ENCODE assay signal across 24 mouse cellular contexts in the genomic region with DNA sequence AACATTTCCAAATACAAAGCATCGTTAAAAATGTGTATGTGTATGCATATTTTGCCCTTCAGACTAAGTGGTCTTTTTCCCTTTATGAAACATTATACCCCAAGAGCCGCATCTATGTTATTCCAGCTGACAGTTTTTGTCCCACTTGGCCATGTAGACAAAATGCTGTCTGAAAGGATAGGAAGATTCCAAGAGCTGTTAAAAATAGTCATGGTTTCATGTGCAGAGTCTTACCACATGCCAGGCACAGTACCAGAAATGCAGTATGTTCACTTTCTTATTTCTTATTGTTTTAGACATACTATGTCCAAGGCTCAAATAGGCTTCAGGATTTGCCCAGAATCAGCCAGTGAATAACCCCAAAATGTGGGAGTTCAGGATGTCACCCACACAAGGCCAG. TPM values are rescaled to one million over a fixed set of nuclear protein-coding genes. Genes with fewer than 3 reads are reported as not detected.
A peak's percentile ranks its signal among the peaks of the same experiment; 100 is the strongest.
DNase-seq lines count a peak whose midpoint lies in the region; ATAC-seq and TF ChIP-seq lines count a peak whose summit lies in the region.
"Had no signal": no experiment of that assay in that cellular context is flagged by ENCODE, and none has a peak within 500 bp of the region (broad histone marks: within the 10 kb centered on the region; RNA-seq: fewer than 3 reads in every experiment).

No protein-coding gene starts in this region.

- intact Hi-C loops in heart, postnatal 36 days (cut with DNase I): no loop called here

- 0 out of 2 replicates have a peak, but pooled peaks cover 4% of the 10 kb centered on the region for H3K4me1 ChIP-seq in forebrain, postnatal 0 days (ENCODE audit: insufficient read depth)
- no peaks in the 10 kb centered on the region for H3K4me1 ChIP-seq in forebrain, embryonic 15.5 days

- 61% methylated on average over 2 of the region's 2 CpGs for WGBS in forebrain, postnatal 0 days
- WGBS in forebrain, embryonic 15.5 days: 88% methylated on average over 2 of the region's 2 CpGs

- no peaks in the 10 kb centered on the region; the same call in 1 of the 2 replicates for H3K36me3 ChIP-seq in forebrain, postnatal 0 days (ENCODE audit: insufficient read depth)
- no peaks in the 10 kb centered on the region for H3K36me3 ChIP-seq in forebrain, embryonic 15.5 days
- H3K36me3 ChIP-seq: G1E had no signal

- H3K9ac ChIP-seq in forebrain, postnatal 0 days: no peak overlapping the region
- no peak overlapping the region for H3K9ac ChIP-seq in forebrain, embryonic 15.5 days (replicated peaks)

- no peaks in the 10 kb centered on the region for H3K27me3 ChIP-seq in forebrain, postnatal 0 days (ENCODE audit: insufficient read depth, low read length)
- no peaks in the 10 kb centered on the region for H3K27me3 ChIP-seq in forebrain, embryonic 15.5 days
- H3K27me3 ChIP-seq: Patski had no signal

- DNase-seq in forebrain, postnatal 0 days: peak; percentile 41
- DNase-seq in frontal cortex, postnatal 25 days (ENCODE audit: low spot score in 2 of 2): no peak
- DNase-seq in brain, adult 2 months (ENCODE audit: low read depth, low spot score): peak; percentile 19
- DNase-seq in telencephalon, adult 2 months (ENCODE audit: low read depth, low spot score): peak; percentile 38
- no peak for DNase-seq in heart, postnatal 36 days
- DNase-seq in B cell, adult 2 months: no peak
- DNase-seq: adrenal gland, adult 2 months; adrenal gland, adult 8-10 months; adrenal gland, postnatal 10 days; adrenal gland, postnatal 14 days; adrenal gland, postnatal 25 days; adrenal gland, postnatal 36 days; cerebellum, adult 11 months; cerebellum, adult 11-12 months; cerebellum, adult 18-20 months; cerebellum, adult 2 months had no signal

- no peak for TF ChIP-seq CTCF in forebrain, postnatal 0 days (IDR thresholded peaks at IDR 0.05; ENCODE audit: low read depth)

- no peaks in the 10 kb centered on the region for H3K9me3 ChIP-seq in forebrain, postnatal 0 days (ENCODE audit: low read length)
- H3K9me3 ChIP-seq in forebrain, embryonic 15.5 days: no peaks in the 10 kb centered on the region

- no peak overlapping the region for H3K4me2 ChIP-seq in forebrain, postnatal 0 days (ENCODE audit: low read depth)
- H3K4me2 ChIP-seq in forebrain, embryonic 15.5 days (replicated peaks): no peak overlapping the region

- no peak overlapping the region for H3K4me3 ChIP-seq in forebrain, postnatal 0 days (ENCODE audit: low read depth, low read length)
- no peak overlapping the region for H3K4me3 ChIP-seq in forebrain, embryonic 15.5 days

- peak overlapping the region; percentile 66 for H3K27ac ChIP-seq in forebrain, postnatal 0 days (ENCODE audit: low read depth, low read length)
- H3K27ac ChIP-seq in forebrain, embryonic 15.5 days (replicated peaks): no peak overlapping the region

- ATAC-seq in forebrain, postnatal 0 days: peak; percentile 53
- ATAC-seq in forebrain, embryonic 15.5 days (replicated peaks): no peak
- peak; percentile 82 for ATAC-seq in frontal cortex, adult (ENCODE audit: low TSS enrichment)
- ATAC-seq: activated CD4-positive, CD25-positive, alpha-beta regulatory T cell, adult 4 months; CD4-positive, CD25-positive, alpha-beta regulatory T cell, adult 4 months; Patski had no signal

RNA-seq across cellular contexts. Expression of a gene that starts 24.1 kb away (rescaled TPM):
- 59.6 and 75.7 TPM in 2 replicates for total RNA-seq in forebrain, postnatal 0 days (2014; rRNA removed)
- polyA plus RNA-seq in forebrain, postnatal 0 days (2015; fragmentation: Nextera tagmentation; extraction: Ambion mirVana): 69.2 and 84.0 TPM in 2 replicates
- polyA plus RNA-seq in forebrain, embryonic 15.5 days (2015; fragmentation: Nextera tagmentation; extraction: Ambion mirVana): 78.8 and 79.6 TPM in 2 replicates
- under 1 TPM; 0.19 TPM for total RNA-seq in heart, postnatal 36 days (2021)
- total RNA-seq: CH12.LX, MEL had no signal
- polyA plus RNA-seq: activated CD4-positive, CD25-positive, alpha-beta regulatory T cell, adult 4 months; CD4-positive, CD25-positive, alpha-beta regulatory T cell, adult 4 months; G1E had no signal

Comparison
In these comparisons a context has a peak if more than half of its experiments do, and no peak if none do; other contexts are left out.
1. DNase-seq: peak in forebrain, postnatal 0 days (single experiment), brain, adult 2 months (single experiment) and telencephalon, adult 2 months (single experiment); none in frontal cortex, postnatal 25 days (0 of 2), heart, postnatal 36 days (0 of 2) and B cell, adult 2 months (0 of 2).
2. RNA of a gene that starts 24.1 kb away (total RNA-seq): 59.6 to 75.7 TPM in forebrain, postnatal 0 days; 0.19 TPM in heart, postnatal 36 days; every median in the first group is over 10 times any median in the second.